In genomic region chr9:63074023-63074750, GRCm38 (mm10) we compare ENCODE assay signal across 12 mouse cellular contexts.
DNase-seq lines count a peak whose midpoint lies in the region; ATAC-seq and TF ChIP-seq lines count a peak whose summit lies in the region.
"Had no signal": no experiment of that assay in that cellular context is flagged by ENCODE, and none has a peak within 500 bp of the region (broad histone marks: within the 10 kb centered on the region; RNA-seq: fewer than 3 reads in every experiment).

No protein-coding gene starts in this region.

- intact Hi-C loops in gastrocnemius, adult 2 months (cut with DNase I) = loop anchor here (5.0 kb wide), 1 partner anchor 48 kb away; no protein-coding TSS in a partner anchor
- intact Hi-C loops in left cerebral cortex, postnatal 25 days (cut with DNase I) = loop anchor here (5.0 kb wide), 1 partner anchor 48 kb away; no protein-coding TSS in a partner anchor

- 12% methylated on average over 10 of the region's 10 CpGs for WGBS in lung, embryonic 16.5 days
- WGBS in lung, adult 2 months = 13% methylated on average over 10 of the region's 10 CpGs
- 24% methylated on average over 10 of the region's 10 CpGs for WGBS in embryonic facial prominence, embryonic 14.5 days

- DNase-seq in gastrocnemius, adult 2 months = no peak
- DNase-seq in gastrocnemius, postnatal 25 days = no peak
- no peak for DNase-seq in lung, adult 2 months
- peak; percentile 38 for DNase-seq in embryonic facial prominence, embryonic 14.5 days (ENCODE audit: low spot score)
- DNase-seq in mesoderm, embryonic 11.5 days (ENCODE audit: low read depth, low spot score) = peak; percentile 54
- DNase-seq in left cerebral cortex, postnatal 25 days (ENCODE audit: low spot score in 2 of 2) = no peak
- DNase-seq: cerebellum, postnatal 25 days; gastrocnemius, postnatal 14 days had no signal

- no peaks in the 10 kb centered on the region; the same call in 1 of the 2 replicates for H3K9me3 ChIP-seq in lung, embryonic 16.5 days (ENCODE audit: control insufficient read depth, low read length)
- no peaks in the 10 kb centered on the region for H3K9me3 ChIP-seq in embryonic facial prominence, embryonic 14.5 days (ENCODE audit: control insufficient read depth, low read length)
- H3K9me3 ChIP-seq: limb, embryonic 15.5 days; neural tube, embryonic 12.5 days had no signal

- H3K9ac ChIP-seq in lung, embryonic 16.5 days (ENCODE audit: low read length) = peak overlapping the region; percentile 48
- no peak overlapping the region; the same call in 1 of the 2 replicates for H3K9ac ChIP-seq in embryonic facial prominence, embryonic 14.5 days (ENCODE audit: low read depth, low read length)
- H3K9ac ChIP-seq: limb, embryonic 15.5 days; neural tube, embryonic 12.5 days had no signal

- no peaks in the 10 kb centered on the region for H3K36me3 ChIP-seq in lung, embryonic 16.5 days (ENCODE audit: control insufficient read depth, insufficient read depth, low read length)
- no peaks in the 10 kb centered on the region for H3K36me3 ChIP-seq in embryonic facial prominence, embryonic 14.5 days (ENCODE audit: control insufficient read depth, insufficient read depth, low read length)
- H3K36me3 ChIP-seq: limb, embryonic 15.5 days; neural tube, embryonic 12.5 days had no signal

- TF ChIP-seq CTCF in gastrocnemius, adult 2 months (IDR thresholded peaks at IDR 0.05) = no peak
- TF ChIP-seq CTCF in lung, adult 2 months (IDR thresholded peaks at IDR 0.05; ENCODE audit: insufficient read depth, low read length) = no peak

- H3K4me2 ChIP-seq in lung, embryonic 16.5 days (ENCODE audit: low read depth, low read length) = peak overlapping the region; percentile 34
- peak overlapping the region; percentile 8; the same call in 1 of the 2 replicates for H3K4me2 ChIP-seq in embryonic facial prominence, embryonic 14.5 days (ENCODE audit: low read depth, low read length)
- H3K4me2 ChIP-seq: limb, embryonic 15.5 days; neural tube, embryonic 12.5 days had no signal

- no peak for ATAC-seq in lung, embryonic 16.5 days (ENCODE audit: low read depth)
- no peak for ATAC-seq in embryonic facial prominence, embryonic 14.5 days (ENCODE audit: low read depth)
- ATAC-seq in megakaryocyte-erythroid progenitor cell, adult 5-6 weeks (replicated peaks; ENCODE audit: low FRiP score, low TSS enrichment, poor library complexity, severe bottlenecking) = no peak

- peak overlapping the region; percentile 14 for H3K4me3 ChIP-seq in gastrocnemius, adult 2 months
- H3K4me3 ChIP-seq in lung, embryonic 16.5 days (ENCODE audit: low read length) = no peak overlapping the region
- no peak overlapping the region for H3K4me3 ChIP-seq in lung, adult 2 months (replicated peaks; ENCODE audit: extremely low read depth, low read depth, low read length)
- H3K4me3 ChIP-seq in embryonic facial prominence, embryonic 14.5 days (ENCODE audit: low read depth, low read length) = no peak overlapping the region
- H3K4me3 ChIP-seq: limb, embryonic 15.5 days; neural tube, embryonic 12.5 days had no signal

- TF ChIP-seq POLR2A in lung, adult 2 months (IDR thresholded peaks at IDR 0.05; ENCODE audit: borderline replicate concordance, extremely low read depth, low read depth, low read length) = no peak

- peaks cover 28% of the 10 kb centered on the region for H3K4me1 ChIP-seq in lung, embryonic 16.5 days (replicated peaks; ENCODE audit: control insufficient read depth, insufficient read depth, low read length)
- H3K4me1 ChIP-seq in lung, adult 2 months (ENCODE audit: control insufficient read depth, insufficient read depth, low read length) = peaks cover 6% of the 10 kb centered on the region; the same call in 1 of the 2 replicates
- H3K4me1 ChIP-seq in embryonic facial prominence, embryonic 14.5 days (ENCODE audit: control insufficient read depth, insufficient read depth, low read length) = peaks cover 23% of the 10 kb centered on the region

- H3K27ac ChIP-seq in gastrocnemius, adult 2 months = peak overlapping the region; percentile 13; the same call in 1 of the 2 replicates
- H3K27ac ChIP-seq in lung, embryonic 16.5 days (ENCODE audit: low read length) = peak overlapping the region; percentile 92
- H3K27ac ChIP-seq in embryonic facial prominence, embryonic 14.5 days (replicated peaks; ENCODE audit: low read depth, low read length) = no peak overlapping the region; the same call in 1 of the 2 replicates
- H3K27ac ChIP-seq: limb, embryonic 15.5 days; neural tube, embryonic 12.5 days had no signal

- H3K27me3 ChIP-seq in lung, embryonic 16.5 days (ENCODE audit: control insufficient read depth, insufficient read depth, low read depth, low read length) = no peaks in the 10 kb centered on the region
- no peaks in the 10 kb centered on the region for H3K27me3 ChIP-seq in embryonic facial prominence, embryonic 14.5 days (replicated peaks; ENCODE audit: control insufficient read depth, insufficient read depth, low read length)
- H3K27me3 ChIP-seq: limb, embryonic 15.5 days; neural tube, embryonic 12.5 days had no signal

Comparison
In these comparisons a context has a peak if more than half of its experiments do, and no peak if none do; other contexts are left out.
1. DNase-seq: peak in embryonic facial prominence, embryonic 14.5 days (single experiment) and mesoderm, embryonic 11.5 days (single experiment); none in gastrocnemius, adult 2 months (single experiment), gastrocnemius, postnatal 25 days (single experiment), lung, adult 2 months (single experiment) and left cerebral cortex, postnatal 25 days (0 of 2).